Mouse (Mus musculus) neural tube, embryonic 10.5 days (tissue): ENCODE measurements around the gene Cttnbp2nl.
A peak's percentile ranks its signal among the peaks of the same experiment; 100 is the strongest.

Experiments used
- DNase-seq: peaks from one replicate; pipeline ENCODE4 v3.0.0-alpha.2; 2017; ENCODE audit warnings: low spot score; ENCODE audit errors: extremely low spot score

Gene Cttnbp2nl

DNA sequence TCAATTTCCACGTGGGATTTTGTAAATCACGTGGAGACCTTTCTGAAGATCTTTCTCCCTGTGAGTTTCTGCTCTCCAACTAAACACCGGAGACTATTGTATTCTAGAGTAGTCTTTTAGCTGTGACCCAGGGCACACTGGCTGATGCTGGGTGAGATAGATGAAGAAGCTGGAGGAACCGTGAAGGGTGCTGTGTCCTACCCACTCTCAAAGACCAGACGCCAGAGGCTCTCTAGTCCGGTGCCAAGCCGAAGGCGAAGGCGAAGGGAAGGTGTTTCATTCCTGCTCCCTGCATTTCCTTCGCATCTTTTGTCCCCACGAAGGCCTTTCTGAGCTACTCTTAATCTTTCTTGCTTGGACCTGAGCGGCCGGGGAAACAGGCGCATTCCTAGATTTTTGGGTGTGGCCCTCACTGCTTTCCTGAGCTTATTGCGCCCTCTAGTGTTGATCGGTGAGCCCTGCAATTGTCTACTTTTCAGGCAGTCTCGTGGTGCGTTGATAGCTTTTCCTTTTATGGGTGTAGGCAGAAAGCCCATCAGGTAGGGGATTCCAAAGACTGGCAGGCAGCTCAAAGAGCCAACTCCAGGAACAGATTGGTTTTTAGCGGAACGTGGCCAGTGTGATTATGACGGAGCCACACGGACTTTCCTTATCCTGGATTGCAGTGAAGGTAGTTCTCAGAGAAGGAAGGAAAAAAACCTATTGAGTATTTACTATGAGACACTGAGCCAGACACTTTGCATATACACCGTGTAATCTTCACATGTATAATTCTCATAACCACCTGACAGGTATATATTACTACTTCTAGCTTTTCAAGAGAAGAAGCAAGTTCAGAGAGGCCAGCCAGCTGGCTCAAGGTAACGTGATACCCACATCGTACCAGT, 5.9 kb upstream of the Cttnbp2nl start:
- peak; percentile 89 for DNase-seq

GRCm38 (mm10) chr3:105055666-105056065, 2.7 kb upstream of the Cttnbp2nl start:
- no peak for DNase-seq

GRCm38 (mm10) chr3:105054952-105055351, 2.0 kb upstream of the Cttnbp2nl start:
- no peak for DNase-seq

- DNase-seq, result no peak
Observed at GRCm38 (mm10) chr3:105053698-105054001, 704 bp upstream of the Cttnbp2nl start.

DNA sequence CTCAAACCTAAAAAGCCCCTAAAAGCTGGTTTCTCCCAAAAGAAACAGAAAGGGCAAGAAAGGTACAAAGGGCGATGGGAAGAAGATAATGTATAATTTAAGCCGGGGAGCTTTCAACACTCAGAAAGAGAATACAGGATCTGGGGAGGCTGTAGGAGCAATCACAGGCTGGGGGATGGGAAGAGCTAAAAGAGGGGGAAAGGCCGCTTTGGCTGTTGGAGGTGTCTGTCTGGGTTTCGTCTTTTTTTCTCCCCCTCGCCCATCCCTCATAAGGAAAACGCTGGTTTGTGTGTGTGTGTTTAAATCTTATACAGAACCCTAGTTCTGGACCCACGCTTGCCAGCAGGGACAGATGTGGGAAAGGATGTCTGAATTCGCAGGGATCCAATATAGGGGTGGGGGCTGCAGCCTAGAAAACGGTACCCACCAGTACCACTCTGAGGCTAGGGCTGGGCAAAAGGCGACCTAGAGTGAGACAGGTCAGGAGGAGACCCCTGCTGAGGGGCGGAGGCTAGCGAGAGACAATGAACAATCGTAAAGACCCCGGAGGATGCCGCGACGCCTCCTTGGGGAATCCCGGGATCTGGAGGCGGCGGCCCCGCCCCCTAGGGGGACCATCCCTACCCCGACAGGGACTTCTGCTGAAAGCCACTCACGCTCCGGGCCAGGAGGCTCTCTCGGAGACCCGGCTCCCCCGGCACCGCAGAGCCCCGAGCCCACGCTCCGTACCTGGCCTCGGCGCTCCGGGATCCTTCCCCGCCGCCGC, 592 bp downstream of the Cttnbp2nl start:
- DNase-seq, result no peak

- DNase-seq, result no peak
Observed at GRCm38 (mm10) chr3:105051103-105051502, 1.8 kb downstream of the Cttnbp2nl start.

GRCm38 (mm10) chr3:105049848-105050247, 3.1 kb downstream of the Cttnbp2nl start:
- DNase-seq, result no peak

DNA sequence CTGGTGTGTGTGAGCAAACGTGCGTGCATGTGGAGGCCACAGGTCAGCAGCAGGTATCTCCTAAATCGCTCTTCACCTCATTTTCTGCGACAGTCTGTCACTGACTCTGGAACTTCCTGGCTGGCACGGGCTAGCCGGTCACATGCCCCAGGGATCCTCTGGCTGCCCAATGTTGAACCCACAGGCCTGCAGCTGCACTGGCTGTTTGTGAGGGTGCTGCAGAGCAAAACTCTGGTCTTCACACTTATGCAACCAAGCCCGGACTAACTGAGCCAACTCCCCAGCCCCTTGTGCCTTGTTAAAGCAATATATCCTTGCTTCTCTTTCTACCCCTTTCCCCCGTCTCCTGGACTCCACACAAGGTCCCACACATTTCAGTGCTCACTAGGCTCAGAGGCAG, 5.3 kb downstream of the Cttnbp2nl start:
- DNase-seq, result no peak

- DNase-seq, result no peak
Observed at GRCm38 (mm10) chr3:105046870-105047269, 6.1 kb downstream of the Cttnbp2nl start.

DNA sequence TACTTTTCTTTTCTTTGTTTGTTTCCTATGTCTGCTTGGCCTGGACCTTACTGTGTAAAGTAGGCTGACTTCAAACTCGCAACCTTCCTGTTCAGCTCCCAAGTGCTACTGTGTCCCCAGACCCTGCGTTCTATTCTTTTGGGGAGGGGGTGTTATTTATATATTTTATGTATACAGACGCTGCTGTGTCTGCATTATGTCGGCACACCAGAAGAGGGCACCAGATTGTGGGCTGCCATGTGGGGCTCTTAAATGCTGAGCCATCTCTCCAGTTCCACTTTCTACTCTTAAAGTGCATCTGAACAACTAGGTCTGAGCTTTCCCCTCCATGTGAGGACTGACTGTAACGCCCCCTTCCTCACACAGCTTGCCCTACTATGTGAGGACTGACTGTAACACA, 9.2 kb downstream of the Cttnbp2nl start:
- DNase-seq, result no peak

DNA sequence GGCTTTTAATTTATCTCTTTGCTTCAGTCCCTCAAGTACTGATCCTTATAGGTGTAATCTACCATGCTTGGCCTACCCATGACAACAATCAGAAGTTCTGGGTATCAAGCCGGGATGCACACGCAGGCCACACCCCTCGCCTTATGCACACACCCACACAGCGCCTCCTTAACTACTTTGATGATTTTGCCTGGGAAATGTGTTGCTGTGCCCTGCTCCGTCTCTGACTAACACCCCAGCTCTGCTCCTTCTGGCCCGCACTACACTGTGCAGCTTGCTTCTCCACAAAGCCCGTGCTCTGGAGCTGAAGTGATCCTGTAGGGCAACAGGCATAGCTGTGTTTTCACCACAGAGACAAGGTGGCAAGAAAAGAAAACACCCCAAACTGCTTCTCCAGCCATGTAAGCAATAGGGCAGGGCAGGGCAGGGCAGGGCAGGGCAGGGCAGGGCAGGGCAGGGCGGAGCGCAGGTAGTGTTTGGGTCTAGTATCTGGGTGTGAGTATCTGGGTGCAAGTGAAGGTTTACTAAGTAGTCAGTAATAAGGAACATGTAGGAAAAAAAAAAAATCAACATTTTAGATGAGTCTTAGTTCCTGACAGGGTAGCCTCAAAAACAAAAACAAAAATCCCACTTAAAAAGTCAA, 11.8 kb downstream of the Cttnbp2nl start:
- no peak for DNase-seq

GRCm38 (mm10) chr3:105040002-105040401, 12.9 kb downstream of the Cttnbp2nl start:
- no peak for DNase-seq

- DNase-seq, result no peak
Observed at GRCm38 (mm10) chr3:105037240-105037770, 15.6 kb downstream of the Cttnbp2nl start.

- no peak for DNase-seq
Observed at GRCm38 (mm10) chr3:105036281-105036847, 16.6 kb downstream of the Cttnbp2nl start.

DNA sequence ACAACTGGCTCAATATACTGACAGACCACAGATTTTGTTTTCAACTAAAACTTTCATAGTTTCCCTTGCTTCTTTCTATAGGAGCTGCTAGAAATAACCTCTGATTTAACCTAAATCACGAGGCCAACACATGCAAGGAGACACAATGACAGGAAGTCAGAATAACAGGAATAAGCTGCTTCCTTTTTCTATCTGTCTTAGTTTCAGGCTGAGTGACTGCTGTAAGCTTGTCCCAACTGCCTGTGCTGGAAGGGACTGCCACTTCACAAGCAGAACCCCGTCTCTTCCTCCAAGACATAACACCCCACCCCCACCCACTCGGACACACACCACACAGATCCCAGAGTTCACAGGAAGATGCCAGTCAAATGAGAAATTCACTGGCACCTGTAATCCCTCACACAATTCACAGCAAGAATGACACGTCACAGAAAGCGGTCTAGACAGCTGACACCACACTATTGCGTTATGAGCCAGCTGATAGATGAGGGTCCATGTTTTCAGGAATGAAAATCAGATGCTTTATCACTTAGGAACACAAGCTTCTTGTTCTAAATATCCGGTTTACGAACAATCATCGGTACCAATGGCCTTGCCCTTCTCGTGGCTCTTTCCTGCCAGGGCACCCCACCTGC, 29.5 kb downstream of the Cttnbp2nl start:
- no peak for DNase-seq

DNA sequence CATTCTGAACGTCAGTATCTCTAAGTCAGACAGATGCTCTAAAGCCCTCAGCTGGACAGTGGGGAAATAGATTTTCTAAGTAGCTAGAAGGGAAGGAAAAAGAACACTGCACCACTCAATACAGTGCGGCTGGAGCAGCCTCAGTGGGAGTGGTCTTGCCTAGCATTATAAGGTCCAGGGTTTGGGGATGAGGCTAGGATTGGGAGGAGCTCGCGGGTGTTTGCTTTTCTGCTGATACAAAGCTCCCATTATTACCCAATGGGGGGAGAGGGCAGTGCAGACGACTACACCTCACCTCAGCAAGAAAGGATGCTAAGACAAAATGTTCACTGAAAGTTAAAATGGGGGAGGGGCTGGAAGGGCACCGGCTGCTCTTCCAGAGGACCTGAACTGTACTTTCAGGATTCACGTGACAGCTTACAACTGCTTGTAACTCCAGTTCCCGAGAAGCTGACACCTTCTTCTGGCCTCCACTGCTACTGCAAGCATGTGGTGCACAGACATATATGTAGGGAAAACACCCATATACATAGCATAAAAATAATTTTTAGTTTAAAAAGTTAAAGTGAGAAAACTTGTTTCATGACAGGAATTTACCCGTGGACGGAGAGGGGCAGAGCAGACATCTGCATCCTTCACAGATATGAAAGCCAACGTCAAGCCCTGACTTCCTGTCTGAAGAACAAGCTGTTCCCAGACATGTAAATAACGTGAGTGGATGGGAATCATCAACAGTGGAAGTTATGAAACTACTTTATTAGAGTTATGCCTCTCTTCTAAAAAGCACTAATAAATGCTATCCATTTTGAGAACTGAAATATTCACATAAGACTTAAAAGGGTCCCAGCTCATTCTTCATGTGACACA, 32.9 kb downstream of the Cttnbp2nl start:
- no peak for DNase-seq

GRCm38 (mm10) chr3:105018783-105019105, 34.2 kb downstream of the Cttnbp2nl start:
- no peak for DNase-seq

DNA sequence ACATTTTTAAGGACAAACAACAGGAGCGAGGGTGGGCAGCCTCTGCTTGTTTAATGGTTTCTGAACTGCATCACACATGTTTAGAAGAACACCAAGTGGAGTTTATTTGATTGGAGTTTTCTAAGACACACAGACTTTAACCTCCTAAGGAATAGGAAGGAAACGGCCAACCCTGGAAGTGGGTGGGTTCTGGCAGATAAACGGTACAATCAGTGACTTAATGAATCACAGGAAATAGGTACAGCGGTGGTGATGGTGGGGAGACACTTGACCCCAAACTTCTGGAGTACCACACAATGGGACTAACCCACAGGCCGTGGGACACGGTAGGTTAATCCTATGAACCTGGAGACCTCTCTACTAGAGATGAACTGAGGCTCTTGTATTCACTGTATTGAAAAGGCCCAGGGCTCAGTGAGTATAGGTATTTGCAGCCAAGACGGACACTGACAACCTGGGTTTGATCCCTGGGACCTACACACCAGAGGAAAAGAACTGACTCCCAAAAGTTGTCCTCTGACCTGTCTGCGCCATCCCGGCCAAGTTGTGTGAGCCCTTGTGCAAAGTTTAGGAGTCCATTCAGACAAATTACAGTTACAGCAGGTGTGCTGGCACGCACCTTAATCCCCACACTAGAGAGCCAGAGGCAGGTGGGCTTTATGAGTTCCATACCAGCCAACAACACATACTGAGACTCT, 34.7 kb downstream of the Cttnbp2nl start:
- DNase-seq, result no peak

DNA sequence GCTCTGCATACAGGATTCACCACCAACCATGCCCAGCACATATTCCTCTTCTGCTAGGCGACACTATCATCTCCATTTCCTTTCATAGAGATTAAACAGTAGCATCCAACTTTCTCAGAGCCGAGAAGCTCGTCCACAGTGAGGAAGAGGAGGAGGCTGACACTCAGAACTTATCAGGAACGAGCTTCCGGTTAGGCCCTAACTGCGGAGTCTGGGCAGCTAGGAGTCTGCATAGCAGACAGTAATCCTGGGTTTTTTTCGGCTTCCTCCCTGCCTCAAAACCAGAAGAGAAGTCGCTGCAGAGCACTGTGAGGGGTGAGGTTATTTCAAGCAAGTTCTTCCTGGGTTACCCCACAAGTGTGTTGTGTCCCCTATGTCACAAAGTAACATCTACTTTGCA, 35.6 kb downstream of the Cttnbp2nl start:
- DNase-seq, result no peak

- no peak for DNase-seq
Observed at GRCm38 (mm10) chr3:105016204-105016603, 36.7 kb downstream of the Cttnbp2nl start.
